Mouse (Mus musculus) E14TG2a.4 (cell line): Measurements from ENCODE around the gene Atg7.

Experiments used
- CTCF ChIP-seq: conservative IDR thresholded peaks from 2 replicates; pipeline ENCODE4 v1.5.1; 2014; ENCODE audit warnings: low read length
- NANOG ChIP-seq: IDR thresholded peaks from 2 replicates; pipeline ENCODE4 v1.6.1; 2014; ENCODE audit warnings: borderline replicate concordance, low read length, mixed read lengths

GRCm38 (mm10) chr6:114797901-114798300, 155.0 kb downstream of the Atg7 start:
- TF ChIP-seq CTCF (no peak), NANOG (no peak)
